Mouse (Mus musculus) neural tube, embryonic 10.5 days (tissue): ENCODE measurements around the gene Rpl10a.

Experiments used
- DNase-seq: peaks from one replicate; pipeline ENCODE4 v3.0.0-alpha.2; 2017; ENCODE audit warnings: low spot score; ENCODE audit errors: extremely low spot score

The Rpl10a gene

GRCm38 (mm10) chr17:28328366-28328928 lies at the start of gene Rpl10a:
Gene Rpl10a, plus strand, starts transcription at chr17:28328471.
- peak; percentile 99 for DNase-seq

- DNase-seq = no peak
Observed at GRCm38 (mm10) chr17:28279236-28279635, 49.0 kb upstream of the Rpl10a start.

GRCm38 (mm10) chr17:28279780-28280422 lies 48.4 kb upstream of the Rpl10a start:
- no peak for DNase-seq

GRCm38 (mm10) chr17:28280423-28280800 lies 47.9 kb upstream of the Rpl10a start:
- DNase-seq = no peak

- DNase-seq = no peak
Observed at GRCm38 (mm10) chr17:28280831-28281377, 47.4 kb upstream of the Rpl10a start.

- DNase-seq = no peak
Observed at GRCm38 (mm10) chr17:28281866-28282441, 46.3 kb upstream of the Rpl10a start.

GRCm38 (mm10) chr17:28283199-28283598 lies 45.1 kb upstream of the Rpl10a start:
- no peak for DNase-seq

- DNase-seq = no peak
Observed at GRCm38 (mm10) chr17:28286133-28286532, 42.1 kb upstream of the Rpl10a start.

- no peak for DNase-seq
Observed at GRCm38 (mm10) chr17:28286964-28287363, 41.3 kb upstream of the Rpl10a start.

GRCm38 (mm10) chr17:28287578-28287977 lies 40.7 kb upstream of the Rpl10a start:
- DNase-seq = no peak

GRCm38 (mm10) chr17:28287980-28288379 lies 40.3 kb upstream of the Rpl10a start:
- no peak for DNase-seq

GRCm38 (mm10) chr17:28290262-28290661 lies 38.0 kb upstream of the Rpl10a start:
- DNase-seq = no peak

- DNase-seq = no peak
Observed at GRCm38 (mm10) chr17:28290671-28291070, 37.6 kb upstream of the Rpl10a start.

GRCm38 (mm10) chr17:28291346-28291745 lies 36.9 kb upstream of the Rpl10a start:
- DNase-seq = no peak

GRCm38 (mm10) chr17:28293716-28294115 lies 34.6 kb upstream of the Rpl10a start:
- DNase-seq = no peak

GRCm38 (mm10) chr17:28294449-28295333 lies 33.6 kb upstream of the Rpl10a start:
- DNase-seq = no peak

GRCm38 (mm10) chr17:28298888-28299287 lies 29.4 kb upstream of the Rpl10a start:
- DNase-seq = no peak

- DNase-seq = peak; percentile 35
Observed at GRCm38 (mm10) chr17:28299669-28300320, 28.5 kb upstream of the Rpl10a start.

- peak; percentile 37 for DNase-seq
Observed at GRCm38 (mm10) chr17:28300323-28300722, 27.9 kb upstream of the Rpl10a start.

- DNase-seq = no peak
Observed at GRCm38 (mm10) chr17:28300850-28301249, 27.4 kb upstream of the Rpl10a start.

- DNase-seq = no peak
Observed at GRCm38 (mm10) chr17:28305172-28305571, 23.1 kb upstream of the Rpl10a start.
